Mouse (Mus musculus): ENCODE measurements at regions not wholly inside any gene's neighbourhood (a gene's known extent, or its start where the extent isn't known, plus 50 kb on each side); places are given as distances from the start of the nearest gene placed in this dataset.
"Not testable (repeated sequence)": the region's sequence is repeated elsewhere in the genome, so short reads cannot be mapped to it uniquely, and the experiment has no call there.

DNA sequence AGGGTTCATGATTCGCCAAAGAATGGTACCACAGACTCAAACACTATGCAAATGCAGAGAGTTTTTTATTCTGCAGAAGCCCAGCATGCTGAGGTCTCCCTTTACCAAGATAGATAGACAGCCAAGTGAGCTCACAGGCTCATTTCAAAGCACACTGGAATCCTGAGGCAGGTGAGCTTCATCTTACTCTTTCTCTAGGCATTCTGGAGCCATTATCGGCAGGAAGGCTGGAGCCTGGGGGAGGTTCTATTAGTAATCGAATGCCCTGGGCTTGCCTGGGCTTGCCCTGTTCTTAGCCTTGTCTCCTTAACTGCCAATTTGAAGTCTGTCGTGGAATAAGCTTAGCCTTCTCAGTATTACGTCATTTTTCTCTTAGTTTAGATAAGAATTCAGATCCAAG lies 121.6 kb upstream of the Trim24 start:
- no peak for DNase-seq

DNA sequence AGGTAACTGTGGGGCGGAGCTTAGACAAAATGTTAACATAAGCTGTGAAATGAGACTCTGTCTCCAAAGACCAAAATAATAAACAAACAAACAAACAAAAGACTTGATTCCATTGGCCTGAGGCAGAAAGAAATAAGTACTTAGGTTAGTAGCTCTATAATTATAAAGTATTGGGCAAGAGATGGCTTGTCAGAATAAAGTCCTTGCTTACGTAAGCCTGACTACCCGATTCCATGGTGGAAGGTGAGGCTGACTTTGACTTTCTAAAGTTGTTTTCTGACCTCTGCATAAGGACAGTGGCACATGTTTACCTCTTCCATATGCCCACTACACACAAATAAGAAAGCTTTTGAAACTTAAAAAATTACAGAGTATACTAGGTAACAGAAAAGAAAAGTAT lies 120.3 kb upstream of the Trim24 start:
- no peak for DNase-seq

DNA sequence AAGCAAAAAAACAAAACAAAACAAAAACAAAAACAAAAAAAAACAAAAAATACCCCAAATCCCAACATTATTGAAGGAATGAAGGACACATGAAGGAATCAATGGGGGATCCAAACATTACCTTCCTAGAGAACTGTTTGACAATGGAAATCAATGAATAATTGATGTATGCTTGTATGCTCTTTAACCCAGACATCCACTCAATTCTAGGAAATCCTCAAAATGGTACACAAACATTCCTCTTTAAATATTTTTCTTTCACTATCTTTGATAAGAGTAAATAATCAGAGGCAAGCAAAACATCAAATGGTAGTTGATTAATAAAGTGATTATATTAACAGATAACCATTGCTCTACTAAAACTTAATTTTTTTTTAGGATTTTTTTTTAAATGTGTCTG lies 118.9 kb upstream of the Trim24 start:
- DNase-seq: no peak

DNA sequence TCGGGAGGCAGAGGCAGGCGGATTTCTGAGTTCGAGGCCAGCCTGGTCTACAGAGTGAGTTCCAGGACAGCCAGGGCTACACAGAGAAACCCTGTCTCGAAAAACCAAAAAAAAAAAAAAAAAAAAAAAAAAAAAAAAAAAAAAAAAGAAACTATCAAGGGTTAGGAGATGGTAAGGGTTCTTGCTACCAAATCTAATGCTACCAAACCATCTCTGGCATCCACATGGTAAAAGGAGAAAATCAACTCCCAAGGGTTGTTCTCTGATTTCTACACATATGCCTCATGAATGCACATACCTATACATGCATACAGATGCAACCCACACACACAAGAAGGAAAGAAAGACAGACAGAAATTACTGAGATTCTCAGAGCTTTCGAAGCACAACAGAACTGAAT lies 109.6 kb upstream of the Trim24 start:
- DNase-seq: not testable (repeated sequence)

DNA sequence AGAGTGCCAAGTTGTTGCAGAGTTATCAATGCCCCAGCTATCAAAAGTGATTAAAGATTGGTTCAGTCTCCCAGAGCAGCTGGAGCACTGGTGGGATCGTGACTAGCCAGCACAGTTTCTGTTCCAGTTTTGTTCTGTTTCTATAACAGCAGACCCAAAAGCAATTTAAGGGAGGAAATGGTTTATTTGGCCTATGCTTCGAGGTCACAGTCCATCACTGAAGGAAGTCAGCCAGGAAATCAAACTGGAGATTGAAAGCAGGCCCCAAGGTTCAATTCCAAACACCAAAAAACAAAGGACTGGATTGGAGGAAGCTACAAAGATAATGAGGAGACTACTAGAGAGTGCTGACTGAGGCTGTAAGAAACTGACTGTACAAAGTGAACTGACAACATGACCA lies 107.6 kb upstream of the Trim24 start:
- no peak for DNase-seq

DNA sequence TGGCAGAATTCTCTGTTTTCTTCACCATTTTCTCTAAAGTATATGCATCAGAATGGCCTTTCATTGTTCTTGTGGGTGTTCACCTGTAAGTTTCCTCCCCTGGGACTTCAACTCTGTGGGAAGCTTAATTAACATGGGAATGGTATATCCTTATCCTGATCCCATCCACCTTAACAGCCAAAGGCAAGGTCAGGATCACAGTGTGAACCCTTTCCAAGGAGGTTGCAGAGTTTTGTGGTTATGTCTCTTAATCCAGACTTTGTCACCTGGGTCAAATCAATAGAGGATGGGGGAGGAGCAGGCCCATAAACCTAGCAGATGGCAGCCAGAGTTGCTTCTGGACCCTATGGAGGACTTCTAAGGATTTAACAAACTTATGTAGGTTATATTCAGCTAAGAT lies 102.9 kb upstream of the Trim24 start:
- DNase-seq: no peak

DNA sequence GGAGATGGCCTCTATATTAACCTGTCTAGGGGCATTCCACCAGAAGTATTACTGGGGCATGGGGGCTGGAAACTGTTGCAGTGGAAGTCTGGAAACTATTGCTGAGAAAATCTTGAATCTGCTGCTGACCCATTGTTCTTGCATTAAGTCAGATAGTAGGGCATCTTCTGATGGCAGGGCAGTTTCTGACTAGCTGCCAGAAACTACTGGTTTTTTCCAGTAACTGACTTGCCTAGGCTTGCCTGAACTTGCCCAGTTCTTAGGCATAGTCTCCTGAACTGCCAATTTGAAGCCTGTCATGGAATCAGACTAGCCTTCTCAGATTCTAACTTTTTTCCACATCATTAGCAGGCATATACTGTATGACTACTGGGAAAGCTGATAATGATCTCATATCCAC lies 97.3 kb upstream of the Trim24 start:
- DNase-seq: no peak

DNA sequence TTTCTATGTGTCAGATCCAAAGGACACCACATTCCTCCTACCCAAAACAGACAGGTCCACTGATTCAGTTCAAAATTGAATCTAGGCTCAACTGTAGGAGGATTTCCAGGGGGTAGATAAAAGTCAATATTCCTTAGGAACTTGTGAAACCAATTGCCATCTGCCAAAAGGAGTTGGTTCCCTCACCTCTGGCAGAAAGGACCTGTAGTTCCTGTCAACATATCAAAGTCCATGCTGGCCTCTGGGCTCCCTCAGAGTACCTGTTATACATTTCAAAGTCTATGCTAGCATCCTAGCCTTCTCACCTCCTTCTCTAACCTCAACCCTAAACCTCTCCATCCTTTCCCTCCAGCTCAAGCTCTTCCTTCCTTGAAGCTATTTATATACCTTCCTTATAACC lies 95.5 kb upstream of the Trim24 start:
- no peak for DNase-seq

DNA sequence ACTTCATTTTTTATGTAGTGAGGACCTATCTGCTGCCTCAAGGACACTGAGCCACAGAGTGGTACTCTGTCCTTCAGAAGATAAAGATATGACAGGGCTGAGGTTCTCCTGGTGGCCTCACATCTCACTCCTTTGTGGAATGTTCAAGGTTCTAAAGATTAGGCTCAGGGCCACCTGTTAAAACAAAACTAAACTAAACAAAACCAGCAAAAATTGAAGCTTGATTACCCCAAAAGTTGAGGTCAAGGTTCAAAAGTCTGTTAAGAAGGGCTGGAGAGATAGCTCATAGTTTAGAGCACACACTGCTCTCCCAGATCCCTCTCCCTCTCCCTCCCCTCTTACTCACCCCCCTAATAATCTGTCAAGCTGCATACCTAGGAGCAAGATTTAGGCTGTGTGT lies 90.7 kb upstream of the Trim24 start:
- peak; percentile 34 for DNase-seq

DNA sequence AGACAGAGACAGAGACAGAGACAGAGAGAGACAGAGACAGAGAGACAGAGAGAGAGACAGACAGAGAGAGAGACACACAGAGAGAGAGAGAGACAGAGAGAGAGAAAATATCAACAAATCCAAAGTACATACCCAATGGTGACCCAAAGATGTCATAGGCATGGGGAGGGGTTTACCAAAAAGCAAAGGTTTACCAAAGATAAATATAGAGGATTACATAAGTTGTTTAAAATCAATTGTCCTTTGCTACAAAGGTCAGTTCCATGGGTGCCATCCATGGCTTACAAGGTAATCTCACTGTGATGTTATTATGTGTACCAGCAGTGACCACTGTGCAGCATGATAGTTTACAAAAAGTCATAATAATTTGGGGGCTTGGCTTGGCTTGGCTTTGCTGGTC lies 88.7 kb upstream of the Trim24 start:
- no peak for DNase-seq

DNA sequence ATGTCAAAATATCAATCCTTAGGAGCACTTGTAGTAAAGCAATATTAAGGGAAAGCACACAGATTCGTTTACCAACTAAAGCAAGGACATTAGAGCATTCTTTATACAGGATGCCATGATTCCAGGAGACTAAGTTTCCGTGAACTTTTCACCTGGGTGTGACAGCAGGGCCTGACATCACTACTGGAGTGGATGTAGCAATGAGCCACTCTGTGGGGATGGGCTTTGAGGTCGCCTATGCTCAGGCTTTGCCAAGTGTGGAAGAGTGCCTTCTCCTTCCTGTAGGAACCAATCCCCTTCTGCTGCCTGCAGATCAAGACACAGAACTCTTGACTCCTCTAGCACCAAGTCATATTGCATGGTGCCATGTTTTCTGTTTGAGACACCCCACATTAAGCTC lies 85.3 kb upstream of the Trim24 start:
- not testable (repeated sequence) for DNase-seq

DNA sequence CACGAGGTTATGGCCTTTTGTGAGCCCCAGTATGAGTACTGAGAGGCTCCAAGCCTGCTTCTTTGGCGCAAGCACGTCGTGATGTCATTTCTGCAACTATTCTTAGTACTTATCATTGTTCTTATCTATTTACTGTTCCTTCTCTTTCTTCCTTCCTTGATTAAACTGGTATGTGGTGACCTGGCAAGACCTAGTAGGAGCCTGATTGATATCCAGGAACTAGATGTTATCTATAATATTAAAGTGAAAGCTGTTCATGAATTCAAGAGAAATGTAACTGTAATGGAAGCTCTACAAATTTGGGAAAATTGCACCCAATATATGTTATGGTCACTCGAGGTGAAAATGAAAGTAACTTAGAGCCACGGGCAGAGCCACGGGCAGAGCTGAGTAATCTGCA lies 84.9 kb upstream of the Trim24 start:
- no peak for DNase-seq

DNA sequence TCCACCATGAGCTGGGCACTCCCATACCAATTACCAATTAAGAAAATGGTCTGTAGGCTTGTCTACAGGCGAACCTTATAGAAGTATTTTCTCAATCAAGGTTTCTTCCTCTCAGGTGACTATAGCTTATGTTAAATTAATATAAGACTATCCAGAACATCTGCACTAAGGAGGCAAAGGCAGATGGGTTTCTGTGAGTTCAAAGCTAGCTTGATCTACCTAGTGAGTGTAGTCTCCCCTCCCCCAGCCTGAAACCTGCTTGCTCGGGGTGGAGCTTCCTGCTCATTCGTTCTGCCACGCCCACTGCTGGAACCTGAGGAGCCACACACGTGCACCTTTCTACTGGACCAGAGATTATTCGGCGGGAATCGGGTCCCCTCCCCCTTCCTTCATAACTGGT lies 82.8 kb upstream of the Trim24 start:
- DNase-seq: not testable (repeated sequence)

DNA sequence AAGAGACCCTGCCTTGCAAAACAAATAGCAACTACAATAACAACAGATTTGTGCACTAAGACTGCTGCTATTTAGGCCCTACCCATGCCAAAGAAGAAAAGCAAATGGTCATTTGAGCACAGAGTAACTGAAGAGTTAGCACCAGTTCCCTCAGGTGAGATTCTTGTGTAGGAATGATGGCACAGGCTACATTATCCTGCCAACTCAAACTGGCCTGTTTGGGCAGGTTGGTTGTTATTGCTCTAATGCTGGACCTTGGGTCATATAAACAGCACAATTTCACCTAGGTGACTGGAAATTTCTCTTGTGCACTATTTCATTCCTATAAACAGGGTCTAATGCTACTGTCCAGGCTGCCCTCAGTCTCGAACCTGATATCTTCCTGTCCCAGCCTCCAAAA lies 79.7 kb upstream of the Trim24 start:
- DNase-seq: no peak

DNA sequence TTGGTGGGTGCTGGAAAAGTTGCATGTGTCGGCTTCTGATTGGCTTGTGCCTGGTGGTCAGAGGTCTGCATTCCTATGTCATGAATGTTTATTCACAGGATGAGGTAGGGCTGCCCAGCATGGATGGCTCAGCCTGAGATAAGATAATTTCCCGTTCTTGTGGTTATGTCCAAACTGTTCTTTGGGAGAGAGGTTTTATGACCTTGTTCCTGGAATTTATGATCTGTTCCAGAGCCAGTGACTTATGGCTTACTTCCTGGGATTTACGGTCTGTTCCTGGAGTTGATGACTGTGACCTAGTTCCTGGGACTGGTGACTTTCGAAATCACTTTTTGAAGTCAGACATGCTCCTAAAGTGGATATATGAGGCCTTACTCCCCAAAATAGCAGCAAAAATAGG lies 76.4 kb upstream of the Trim24 start:
- peak; percentile 45 for DNase-seq

DNA sequence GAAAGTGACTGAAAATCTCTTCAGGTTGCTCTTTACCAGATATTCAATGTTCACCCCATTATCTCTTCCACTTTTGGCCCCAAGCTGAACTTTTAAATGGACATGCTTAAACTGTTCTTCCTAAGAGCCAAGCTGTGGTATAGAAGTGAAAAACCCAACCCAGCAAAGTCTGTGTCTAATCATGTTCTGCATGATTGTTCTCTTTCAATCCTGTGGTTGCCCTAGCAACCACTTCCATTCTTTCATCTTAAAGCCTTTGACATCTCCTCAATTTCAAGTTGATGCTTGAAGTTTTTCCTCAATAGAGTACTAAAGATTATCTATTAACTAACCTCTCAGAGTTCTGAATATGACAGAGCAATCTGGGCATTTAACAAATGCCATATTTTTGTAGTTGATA lies 75.6 kb upstream of the Trim24 start:
- DNase-seq: no peak

DNA sequence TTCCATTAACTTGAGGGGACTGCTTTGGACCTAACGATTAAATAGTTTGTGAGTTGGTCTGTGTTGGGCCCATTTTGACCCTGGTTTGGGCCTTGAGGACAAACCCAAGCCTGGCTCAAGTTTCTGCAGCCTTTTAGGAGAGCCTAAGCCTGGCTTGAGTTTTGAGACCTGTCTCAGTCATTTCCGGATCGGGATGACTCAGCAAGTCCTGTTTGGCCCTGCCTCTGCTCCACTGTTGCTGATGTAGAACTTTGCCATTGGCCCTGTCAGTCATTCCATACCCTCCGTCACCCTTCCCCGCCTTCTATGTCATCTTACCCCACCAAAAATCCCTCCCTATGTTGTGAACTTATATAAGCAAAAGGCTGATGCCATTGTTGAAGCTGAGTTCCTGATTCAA lies 67.4 kb upstream of the Trim24 start:
- DNase-seq: no peak

DNA sequence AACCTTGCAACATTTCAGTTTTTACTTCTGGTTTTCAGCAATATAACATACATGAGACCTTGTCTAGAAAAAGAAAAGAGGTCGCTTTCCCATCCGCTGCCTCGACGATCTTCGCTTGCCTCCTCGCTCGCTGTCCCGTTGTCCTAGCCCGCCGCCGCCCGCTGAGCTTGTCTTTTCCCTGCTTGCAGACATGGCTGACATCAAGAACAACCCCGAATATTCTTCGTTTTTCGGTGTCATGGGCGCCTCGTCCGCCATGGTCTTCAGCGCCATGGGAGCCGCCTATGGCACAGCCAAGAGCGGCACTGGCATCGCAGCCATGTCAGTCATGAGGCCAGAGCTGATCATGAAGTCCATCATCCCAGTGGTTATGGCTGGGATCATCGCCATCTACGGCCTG lies 64.7 kb upstream of the Trim24 start:
- not testable (repeated sequence) for DNase-seq

DNA sequence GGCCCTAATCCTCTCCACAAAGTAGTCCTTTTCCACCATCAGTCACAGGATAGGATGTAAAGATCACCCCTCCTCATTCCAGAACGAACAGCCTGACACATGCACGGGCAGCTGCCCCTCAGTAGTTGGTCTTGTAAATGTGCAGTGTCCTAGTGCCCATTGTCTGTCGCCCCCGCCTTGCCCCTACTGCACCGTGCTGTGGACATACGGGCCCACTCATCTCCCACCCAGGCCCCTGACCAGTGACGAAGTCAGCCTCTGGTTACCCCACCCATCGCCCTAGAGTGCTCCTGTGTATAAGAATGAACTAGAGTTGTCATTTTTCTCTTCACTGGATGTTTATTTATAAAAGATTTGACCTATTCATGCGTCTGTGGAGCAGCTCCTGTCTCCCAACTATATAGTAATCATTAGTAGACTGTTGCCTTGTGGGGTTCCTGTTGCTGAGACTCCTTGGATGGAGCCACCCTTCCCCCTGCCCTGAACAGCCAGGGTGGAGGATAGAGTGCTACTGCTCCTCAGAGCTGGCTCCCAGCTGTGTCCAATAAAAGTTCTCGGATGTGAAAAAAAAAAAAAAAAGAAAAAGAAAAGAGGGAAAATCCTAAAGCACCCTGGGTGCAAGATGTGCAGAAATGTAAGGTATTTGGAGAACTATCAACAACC lies 64.0 kb upstream of the Trim24 start:
- not testable (repeated sequence) for DNase-seq

DNA sequence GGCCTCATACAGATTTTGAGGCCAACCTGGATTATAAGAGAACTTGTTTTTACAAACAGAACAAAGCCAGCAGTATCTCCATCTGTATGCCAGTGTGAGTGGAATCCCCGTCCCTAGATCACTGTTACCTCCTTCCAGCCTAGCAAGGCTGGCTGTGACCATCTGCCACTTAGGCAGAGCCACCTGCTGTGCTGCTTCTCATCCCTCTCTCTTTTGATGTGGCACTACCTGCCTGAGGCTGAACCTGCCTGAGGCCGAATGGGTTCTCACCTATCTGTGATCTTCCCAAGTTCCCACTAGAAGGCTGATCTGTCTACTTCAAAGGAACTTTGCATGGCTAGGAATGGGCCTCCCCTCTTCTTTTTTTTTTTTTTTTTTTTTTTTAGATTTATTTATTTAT lies 55.4 kb upstream of the Trim24 start:
- DNase-seq: not testable (repeated sequence)

All from adrenal gland, adult 8-10 months (tissue).